8 mouse cellular contexts compared by ENCODE assay signal in the genomic region with DNA sequence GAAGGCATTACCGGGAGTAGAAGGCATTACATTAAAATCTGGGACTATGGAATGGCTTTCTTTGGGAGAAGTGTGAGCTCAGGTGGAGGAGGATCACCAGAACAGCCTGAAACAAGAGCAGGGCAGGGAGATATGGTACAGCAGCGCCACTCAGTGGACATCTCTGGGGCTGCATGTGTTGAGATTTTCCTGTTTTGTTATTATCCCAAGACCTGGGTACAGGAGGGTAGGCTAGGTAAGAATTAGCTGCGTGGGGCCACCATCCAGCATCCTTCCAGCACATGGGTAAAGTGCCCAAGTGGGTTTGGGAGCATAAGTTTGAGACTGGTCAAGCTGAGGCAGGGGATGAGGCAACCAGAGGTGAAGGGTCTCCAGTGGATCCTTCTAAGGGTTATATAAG. TPM values are rescaled to one million over a fixed set of nuclear protein-coding genes. Genes with fewer than 3 reads are reported as not detected.
DNase-seq lines count a peak whose midpoint lies in the region; ATAC-seq and TF ChIP-seq lines count a peak whose summit lies in the region.

No protein-coding gene starts in this region.

- H3K4me1 ChIP-seq in ES-Bruce4 (ENCODE audit: control insufficient read depth, insufficient read depth, low read length), result no peaks in the 10 kb centered on the region

- peak; percentile 75 for DNase-seq in adrenal gland, postnatal 10 days
- peak; percentile 76 for DNase-seq in embryo, embryonic 9.5 days (ENCODE audit: extremely low spot score)
- peak; percentile 73 for DNase-seq in heart, postnatal 4 days
- peak; percentile 65 to 83 for DNase-seq in layer of hippocampus, adult 8-10 months (ENCODE audit: low spot score in 2 of 2)
- DNase-seq in lung, postnatal 10 days, result peak; percentile 45
- peak; percentile 75 for DNase-seq in retina, postnatal 1 day

- no peaks in the 10 kb centered on the region for H3K9me3 ChIP-seq in ES-Bruce4 (replicated peaks; ENCODE audit: control insufficient read depth, insufficient read depth, low read length, poor library complexity, severe bottlenecking)

- no peak overlapping the region for H3K4me3 ChIP-seq in ES-Bruce4 (ENCODE audit: low read depth, low read length)

- H3K9ac ChIP-seq in ES-Bruce4 (ENCODE audit: low read depth, poor library complexity, severe bottlenecking), result no peak overlapping the region

- no peaks in the 10 kb centered on the region for H3K27me3 ChIP-seq in ES-Bruce4 (ENCODE audit: control insufficient read depth, insufficient read depth, low read length, poor library complexity, severe bottlenecking)

- ATAC-seq in inflammation-experienced regulatory T-cells, adult 6 months, result no peak

- no peaks in the 10 kb centered on the region for H3K36me3 ChIP-seq in ES-Bruce4 (ENCODE audit: control insufficient read depth, insufficient read depth, low read length, poor library complexity, severe bottlenecking)

- no peak overlapping the region for H3K27ac ChIP-seq in ES-Bruce4 (ENCODE audit: insufficient read depth, low read length)

- TF ChIP-seq POLR2A in ES-Bruce4 (IDR thresholded peaks at IDR 0.05; ENCODE audit: insufficient read depth, low read length), result no peak

- TF ChIP-seq EP300 in ES-Bruce4 (IDR thresholded peaks at IDR 0.05; ENCODE audit: insufficient read depth, low read depth, low read length), result no peak

- peak; percentile 92 for TF ChIP-seq CTCF in ES-Bruce4 (IDR thresholded peaks at IDR 0.05; ENCODE audit: low read depth, low read length)

RNA-seq across cellular contexts. Expression of gene Iqsec3, which starts 59.4 kb away (rescaled TPM):
- not detected in 2 replicates for polyA plus RNA-seq in ES-Bruce4 (2011; ENCODE audit: insufficient read depth, insufficient read length, low read depth, missing spikeins)
- total RNA-seq in adrenal gland, postnatal 10 days (2021), result 1 to 10 TPM; 3.1 to 4.5 TPM
- total RNA-seq in heart, postnatal 4 days (2021), result under 1 TPM; 0.19 to 0.32 TPM
- 100 to 1,000 TPM; 129 to 156 (median 139) TPM for total RNA-seq in layer of hippocampus, adult 8-10 months (2022)
- not detected for polyA plus RNA-seq in inflammation-experienced regulatory T-cells, adult 6 months (2017; shearing (Covaris generic))

Comparison
In these comparisons a context has a peak if more than half of its experiments do, and no peak if none do; other contexts are left out.
1. RNA of gene Iqsec3, which starts 59.4 kb away (total RNA-seq): 129 to 156 TPM in layer of hippocampus, adult 8-10 months; 3.1 to 4.5 TPM in adrenal gland, postnatal 10 days and 0.19 to 0.32 TPM in heart, postnatal 4 days; every median in the first group is over 10 times any median in the second.
2. Peak in every context shown above with its lines, with median percentiles within 50 percentile points of each other: DNase-seq.